Mouse (Mus musculus) midbrain, embryonic 12.5 days (tissue): Measurements from ENCODE around the gene Sfxn5. TPM values are rescaled to one million over a fixed set of nuclear protein-coding genes. Genes with fewer than 3 reads are reported as not detected.

Source experiments
- ATAC-seq: fragments of 200-750 bp; cut with Nextera tagmentation; 2 replicates; pipeline ENCODE4 v1.8.0; 2017; ENCODE audit warnings: low read depth, moderate TSS enrichment, moderate library complexity; ENCODE audit not compliant: low FRiP score
- H3K27ac ChIP-seq: fragments of 300-500 bp; sonication (generic); replicated peaks from 2 replicates; pipeline ENCODE4 v1.5.1; 2016; ENCODE audit warnings: mild to moderate bottlenecking
- H3K27me3 ChIP-seq: fragments of 300-500 bp; sonication (generic); 2 replicates; pipeline ENCODE4 v1.6.1; 2016; ENCODE audit warnings: mild to moderate bottlenecking
- H3K36me3 ChIP-seq: fragments of 300-500 bp; sonication (generic); 2 replicates; pipeline ENCODE4 v1.6.1; 2016
- H3K4me1 ChIP-seq: fragments of 300-500 bp; sonication (generic); 2 replicates; pipeline ENCODE4 v1.6.1; 2016
- H3K4me2 ChIP-seq: fragments of 300-500 bp; sonication (generic); replicated peaks from 2 replicates; pipeline ENCODE4 v1.6.1; 2016; ENCODE audit warnings: mild to moderate bottlenecking, moderate library complexity
- H3K4me3 ChIP-seq: fragments of 300-500 bp; sonication (generic); 2 replicates; pipeline ENCODE4 v1.5.1; 2016; ENCODE audit warnings: mild to moderate bottlenecking
- H3K9ac ChIP-seq: fragments of 300-500 bp; sonication (generic); replicated peaks from 2 replicates; pipeline ENCODE4 v1.6.1; 2016; ENCODE audit warnings: mild to moderate bottlenecking, moderate library complexity
- H3K9me3 ChIP-seq: fragments of 300-500 bp; sonication (generic); 2 replicates; pipeline ENCODE4 v1.6.1; 2016; ENCODE audit warnings: mild to moderate bottlenecking
- WGBS: fragments of 180-500 bp; shearing (Covaris S2); methylation state at CpG from one replicate; pipeline ENCODE4 v1.1.7; 2016; 5-methylcytosine and 5-hydroxymethylcytosine counted together
- polyA plus RNA-seq: library from polyadenylated mRNA; unstranded; fragments of >200 nt; fragmentation: Nextera tagmentation; extraction: Ambion mirVana; gene quantifications from 2 replicates; pipeline ENCODE4 v1.2.1, GENCODE M21; 2016

The Sfxn5 gene
- polyA plus RNA-seq, 1 experiment from 2014 or later: 8.2 TPM

DNA sequence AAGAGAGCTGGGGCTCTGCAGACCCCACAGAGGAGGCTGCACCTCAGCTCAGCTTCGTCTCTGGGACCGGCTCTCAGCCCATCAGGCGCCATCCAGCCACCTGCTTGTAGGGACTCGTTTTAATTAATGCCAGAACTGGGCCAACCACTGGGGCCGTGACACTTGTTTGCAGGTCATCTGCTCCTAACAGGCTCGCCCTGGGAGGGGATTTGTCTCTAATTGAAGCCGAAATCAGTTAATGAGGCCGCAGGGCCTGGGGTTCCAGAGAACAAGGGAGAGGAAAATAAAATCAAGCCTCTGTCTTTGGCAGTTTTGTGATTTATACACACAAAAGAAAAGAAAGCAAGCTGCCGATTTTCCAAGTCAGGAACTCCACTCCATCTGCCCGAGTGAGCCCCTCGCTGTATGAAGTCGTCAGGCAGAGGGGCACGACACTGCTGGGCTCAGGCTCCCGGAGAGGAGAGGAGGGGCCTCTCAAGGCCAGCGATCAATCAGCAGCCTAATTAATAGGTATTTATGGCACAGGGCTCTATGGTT, 68.2 kb downstream of the Sfxn5 start:
- H3K27ac ChIP-seq: 0 out of 2 replicates have a peak overlapping the region, but pooled peaks have one; percentile 2
- H3K27me3 ChIP-seq: peaks cover 50% of the 10 kb centered on the region
- H3K4me2 ChIP-seq: peak overlapping the region; percentile 27
- no peaks in the 10 kb centered on the region for H3K36me3 ChIP-seq
- H3K4me3 ChIP-seq: no peak overlapping the region
- 5% methylated on average over 15 of the region's 15 CpGs for WGBS
- ATAC-seq: peak; percentile 78; the same call in 1 of the 2 replicates
- 0 out of 2 replicates have a peak overlapping the region, but pooled peaks have one; percentile 2 for H3K9ac ChIP-seq
- H3K9me3 ChIP-seq: no peaks in the 10 kb centered on the region
- H3K4me1 ChIP-seq: peaks cover 32% of the 10 kb centered on the region

DNA sequence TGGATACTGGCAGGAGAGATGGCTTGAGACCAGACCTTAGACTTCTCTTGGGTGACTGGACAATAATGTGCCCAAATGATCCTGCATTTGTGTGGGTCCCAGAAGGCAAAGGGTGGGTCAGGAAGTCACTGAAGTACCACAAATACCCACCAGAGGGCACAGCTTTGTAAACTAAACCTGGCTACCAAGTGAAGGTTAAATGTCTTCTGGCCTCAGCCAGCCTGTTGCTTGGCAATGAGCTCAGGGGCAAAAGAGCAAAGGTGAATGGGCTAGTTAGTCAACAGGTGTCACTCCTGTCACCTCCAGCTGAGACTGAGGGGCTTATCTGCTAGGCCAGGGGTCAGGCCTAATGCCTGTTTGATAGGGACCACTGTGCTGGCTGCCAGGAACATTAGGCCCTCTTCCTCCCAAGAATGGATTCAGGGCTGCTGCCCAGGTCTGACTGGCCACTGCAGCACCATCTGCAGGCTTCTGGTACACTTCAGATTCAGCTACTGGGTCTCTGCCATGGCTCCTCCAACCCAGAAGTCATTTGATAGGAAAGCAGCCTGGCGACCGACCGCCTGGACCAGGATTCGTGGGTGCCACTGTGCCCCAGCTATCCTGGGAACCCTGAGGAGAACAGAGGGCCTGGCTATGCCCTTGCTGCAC, 70.2 kb downstream of the Sfxn5 start:
- no peaks in the 10 kb centered on the region for H3K9me3 ChIP-seq
- H3K4me1 ChIP-seq: peaks cover 36% of the 10 kb centered on the region
- H3K9ac ChIP-seq: no peak overlapping the region
- H3K4me3 ChIP-seq: no peak overlapping the region
- H3K27ac ChIP-seq: no peak overlapping the region
- no peaks in the 10 kb centered on the region for H3K36me3 ChIP-seq
- 96% methylated on average over 4 of the region's 4 CpGs for WGBS
- no peak for ATAC-seq
- peaks cover 43% of the 10 kb centered on the region for H3K27me3 ChIP-seq
- no peak overlapping the region for H3K4me2 ChIP-seq

DNA sequence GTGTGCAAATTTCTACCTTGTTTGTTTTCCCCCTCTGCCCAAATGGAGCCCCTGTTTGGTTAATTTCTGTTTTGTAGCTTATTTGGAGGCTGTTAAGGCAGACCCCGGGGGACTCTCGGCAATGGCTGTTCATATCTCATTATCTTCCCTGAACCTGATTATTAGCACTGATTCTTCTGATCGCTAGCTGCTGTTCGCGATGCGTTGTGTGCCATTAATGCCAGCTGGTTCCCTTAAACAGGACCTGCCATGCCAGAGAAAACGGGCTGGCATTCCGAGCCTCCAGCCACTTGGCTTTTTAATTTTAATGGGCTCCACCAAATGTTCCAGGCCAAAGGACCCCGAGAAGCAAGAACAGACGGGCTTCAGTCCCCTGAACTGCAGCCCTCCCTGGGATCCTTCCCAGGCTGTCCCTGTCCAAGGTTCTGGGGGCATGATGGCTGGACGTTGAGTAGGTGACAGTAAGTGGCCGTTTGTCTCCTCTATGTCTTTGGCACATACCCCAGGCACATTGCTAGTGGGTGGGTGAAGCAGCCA, 74.1 kb downstream of the Sfxn5 start:
- Histone ChIP-seq H3K4me2 (no peak overlapping the region), H3K9ac (no peak overlapping the region), H3K9me3 (no peaks in the 10 kb centered on the region), H3K36me3 (no peaks in the 10 kb centered on the region), H3K27ac (no peak overlapping the region), H3K4me3 (no peak overlapping the region), H3K4me1 (peaks cover 15% of the 10 kb centered on the region), H3K27me3 (peaks cover 13% of the 10 kb centered on the region)
- ATAC-seq: no peak
- WGBS: 69% methylated on average over 12 of the region's 12 CpGs

DNA sequence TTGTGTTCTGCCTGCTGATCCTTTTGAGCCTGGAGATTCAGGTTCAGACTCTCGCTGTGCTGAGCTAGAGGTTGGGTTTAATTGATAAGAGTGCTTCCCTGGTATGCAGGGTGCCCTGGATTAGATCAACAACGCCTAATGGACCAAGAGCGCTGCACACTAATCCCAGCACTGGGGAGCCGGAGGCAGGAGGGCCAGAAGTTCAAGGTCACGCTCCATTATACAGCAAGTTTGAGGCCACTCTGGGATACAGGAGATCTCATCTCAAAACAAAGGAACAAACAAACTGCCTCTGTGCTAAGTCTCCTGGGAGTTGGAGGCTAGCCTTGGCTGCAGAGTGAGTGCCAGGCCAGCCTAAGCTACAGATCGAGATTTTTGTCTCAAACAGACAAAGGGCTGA, 77.6 kb downstream of the Sfxn5 start:
- 56% methylated on average over 6 of the region's 6 CpGs for WGBS
- no peak overlapping the region for H3K27ac ChIP-seq

DNA sequence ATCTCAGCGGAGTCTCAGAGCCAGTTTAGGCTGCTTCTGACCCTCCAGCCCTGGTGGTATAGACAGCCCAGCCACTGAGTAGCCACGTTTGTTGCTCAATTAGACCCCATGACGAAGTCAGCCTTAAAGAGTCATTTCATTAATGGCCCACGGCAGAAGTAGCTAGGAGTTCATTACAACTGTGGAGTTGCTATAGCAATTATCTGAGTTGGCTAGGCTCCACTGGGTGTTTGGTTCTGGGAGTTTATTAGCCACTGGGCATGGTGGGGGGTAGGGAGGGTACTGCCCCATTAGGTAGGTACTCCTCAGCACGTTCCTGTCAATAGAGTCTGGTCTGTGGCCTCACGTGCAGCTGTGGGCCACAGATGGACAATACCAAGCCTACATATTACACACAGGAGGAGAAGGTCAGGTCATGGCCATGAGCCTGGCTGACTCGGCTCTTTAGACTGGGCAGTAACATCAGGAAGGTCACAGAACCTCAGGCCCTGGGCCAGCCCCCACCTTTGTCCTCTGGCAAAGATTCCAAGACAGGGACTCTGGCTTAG, 79.2 kb downstream of the Sfxn5 start:
- Histone ChIP-seq H3K27me3 (no peaks in the 10 kb centered on the region), H3K4me1 (peaks cover 17% of the 10 kb centered on the region), H3K4me3 (no peak overlapping the region), H3K9me3 (no peaks in the 10 kb centered on the region), H3K4me2 (no peak overlapping the region), H3K27ac (no peak overlapping the region), H3K36me3 (no peaks in the 10 kb centered on the region), H3K9ac (no peak overlapping the region)
- no peak for ATAC-seq
- 78% methylated on average over 7 of the region's 7 CpGs for WGBS

More for the DNA sequence above, 77.6 kb downstream of the Sfxn5 start:
- H3K9ac ChIP-seq: no peak overlapping the region
- H3K27me3 ChIP-seq: no peaks in the 10 kb centered on the region
- H3K4me2 ChIP-seq: no peak overlapping the region
- ATAC-seq: no peak
- H3K9me3 ChIP-seq: no peaks in the 10 kb centered on the region
- H3K4me3 ChIP-seq: no peak overlapping the region
- no peaks in the 10 kb centered on the region for H3K36me3 ChIP-seq
- H3K4me1 ChIP-seq: peaks cover 17% of the 10 kb centered on the region

DNA sequence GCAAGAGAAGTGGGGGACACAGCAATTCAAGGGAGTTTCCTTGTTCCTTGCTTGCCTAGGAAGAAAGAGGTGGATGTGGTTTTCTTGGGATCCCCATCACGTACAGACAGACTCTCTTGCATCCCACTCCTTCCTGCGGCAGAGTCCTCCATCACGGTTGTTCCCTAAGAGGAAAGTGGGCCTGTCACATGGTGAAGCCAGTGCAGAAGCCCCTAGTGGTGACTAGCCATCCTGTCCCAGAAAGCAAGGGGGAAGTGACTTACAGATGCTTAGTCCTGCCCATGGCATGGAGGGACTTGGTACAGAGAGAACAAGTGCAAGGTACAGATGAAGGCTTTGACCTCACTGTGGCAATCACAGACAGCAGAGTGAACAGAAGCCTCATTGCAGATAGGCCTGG, 79.9 kb downstream of the Sfxn5 start:
- Histone ChIP-seq H3K36me3 (no peaks in the 10 kb centered on the region), H3K27me3 (no peaks in the 10 kb centered on the region), H3K4me2 (no peak overlapping the region), H3K9me3 (no peaks in the 10 kb centered on the region), H3K4me1 (peaks cover 12% of the 10 kb centered on the region; the same call in 1 of the 2 replicates), H3K4me3 (no peak overlapping the region), H3K9ac (no peak overlapping the region), H3K27ac (no peak overlapping the region)
- ATAC-seq: no peak
- WGBS: 64% methylated on average over 3 of the region's 3 CpGs

DNA sequence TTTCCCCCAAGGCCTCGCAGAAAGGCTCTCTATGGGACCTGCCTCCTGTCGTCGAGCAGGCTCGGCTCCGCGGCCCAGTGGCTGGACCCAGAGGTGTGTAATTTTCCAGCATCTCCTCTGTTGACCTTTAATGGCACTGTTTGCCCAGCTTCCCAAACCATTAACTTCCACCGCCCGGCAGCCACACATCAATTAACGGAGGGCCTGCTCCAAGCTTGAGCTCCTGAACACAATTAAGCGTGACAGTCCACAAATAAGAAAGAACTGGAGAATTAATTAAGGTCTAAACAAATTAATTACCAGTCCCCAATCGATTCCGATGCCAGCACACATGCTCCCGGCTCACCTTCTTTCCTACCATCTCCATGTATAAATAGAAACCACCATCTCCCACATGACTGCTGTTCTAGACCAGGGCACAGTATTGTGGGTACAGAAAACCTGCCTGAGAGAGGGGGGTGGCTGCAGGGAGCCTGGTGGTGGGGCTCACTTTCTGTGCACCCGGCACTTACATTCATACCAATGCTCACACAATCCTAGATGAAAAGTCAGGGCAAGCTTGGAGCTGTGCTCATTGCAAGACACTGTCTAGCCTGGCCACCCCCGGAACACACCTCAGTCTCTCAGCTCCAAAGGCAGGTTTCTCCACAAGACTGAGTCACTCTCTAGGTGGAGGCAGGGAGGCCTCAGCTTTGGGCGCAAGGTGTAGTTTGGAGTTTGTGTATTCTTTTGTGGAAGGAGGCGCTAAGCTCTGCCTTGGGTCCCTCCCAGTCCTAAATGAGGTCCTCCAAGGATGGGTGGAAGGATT, 80.8 kb downstream of the Sfxn5 start:
- peak; percentile 49; the same call in 1 of the 2 replicates for ATAC-seq
- Histone ChIP-seq H3K36me3 (no peaks in the 10 kb centered on the region), H3K27ac (no peak overlapping the region), H3K9ac (no peak overlapping the region), H3K9me3 (no peaks in the 10 kb centered on the region), H3K4me1 (peaks cover 12% of the 10 kb centered on the region; the same call in 1 of the 2 replicates), H3K4me2 (no peak overlapping the region), H3K4me3 (no peak overlapping the region), H3K27me3 (no peaks in the 10 kb centered on the region)
- WGBS: 81% methylated on average over 17 of the region's 17 CpGs

DNA sequence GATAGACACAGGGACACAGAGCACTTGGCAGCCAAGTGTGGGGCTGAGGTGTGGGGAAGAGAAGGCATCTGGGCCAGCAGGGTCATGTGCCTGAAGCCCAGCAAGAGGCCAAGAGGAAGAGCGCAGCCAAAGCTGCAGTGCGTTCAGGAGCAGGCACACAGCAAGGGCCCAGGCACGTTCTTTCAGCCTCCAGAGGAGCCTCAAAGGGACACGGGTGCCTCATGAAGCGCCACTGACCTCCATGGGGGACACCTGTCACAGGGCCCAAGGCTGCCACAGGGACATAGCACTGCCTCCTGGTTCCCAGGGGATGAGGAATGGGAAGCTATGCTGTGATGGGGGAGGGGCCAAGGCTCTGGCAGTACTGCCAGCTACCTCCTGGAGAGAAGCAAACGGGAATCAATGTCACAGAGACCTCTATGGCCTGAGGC, 82.4 kb downstream of the Sfxn5 start:
- no peaks in the 10 kb centered on the region for H3K9me3 ChIP-seq
- H3K4me2 ChIP-seq: no peak overlapping the region
- no peak for ATAC-seq
- WGBS: 32% methylated on average over 6 of the region's 6 CpGs
- no peak overlapping the region for H3K27ac ChIP-seq
- peaks cover 12% of the 10 kb centered on the region; the same call in 1 of the 2 replicates for H3K4me1 ChIP-seq
- no peaks in the 10 kb centered on the region for H3K36me3 ChIP-seq
- H3K9ac ChIP-seq: no peak overlapping the region
- H3K27me3 ChIP-seq: no peaks in the 10 kb centered on the region
- no peak overlapping the region for H3K4me3 ChIP-seq

DNA sequence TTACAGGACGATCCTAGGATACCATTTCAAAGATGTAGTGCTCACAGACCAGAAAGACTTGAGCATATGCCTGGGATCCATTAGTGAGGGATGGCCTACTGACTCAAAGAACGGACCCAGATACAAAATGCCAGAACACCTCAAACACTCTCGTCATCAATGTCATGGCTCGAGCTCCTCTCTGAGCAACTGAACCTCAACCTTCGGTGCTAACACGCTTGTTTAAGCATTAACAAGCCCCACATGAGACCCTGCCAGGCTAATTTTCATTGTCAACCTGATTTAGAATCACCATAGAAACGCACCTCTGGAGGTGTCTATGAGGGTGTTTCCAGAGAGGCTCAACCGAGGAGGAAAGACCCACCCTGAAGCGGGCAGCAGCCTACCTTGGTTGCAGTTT, 83.4 kb downstream of the Sfxn5 start:
- no peak overlapping the region for H3K4me3 ChIP-seq
- ATAC-seq: no peak
- H3K4me2 ChIP-seq: no peak overlapping the region
- 74% methylated on average over 9 of the region's 9 CpGs for WGBS
- no peaks in the 10 kb centered on the region for H3K36me3 ChIP-seq
- H3K9me3 ChIP-seq: no peaks in the 10 kb centered on the region
- no peaks in the 10 kb centered on the region for H3K27me3 ChIP-seq
- H3K4me1 ChIP-seq: peaks cover 12% of the 10 kb centered on the region; the same call in 1 of the 2 replicates
- H3K27ac ChIP-seq: no peak overlapping the region
- H3K9ac ChIP-seq: no peak overlapping the region

DNA sequence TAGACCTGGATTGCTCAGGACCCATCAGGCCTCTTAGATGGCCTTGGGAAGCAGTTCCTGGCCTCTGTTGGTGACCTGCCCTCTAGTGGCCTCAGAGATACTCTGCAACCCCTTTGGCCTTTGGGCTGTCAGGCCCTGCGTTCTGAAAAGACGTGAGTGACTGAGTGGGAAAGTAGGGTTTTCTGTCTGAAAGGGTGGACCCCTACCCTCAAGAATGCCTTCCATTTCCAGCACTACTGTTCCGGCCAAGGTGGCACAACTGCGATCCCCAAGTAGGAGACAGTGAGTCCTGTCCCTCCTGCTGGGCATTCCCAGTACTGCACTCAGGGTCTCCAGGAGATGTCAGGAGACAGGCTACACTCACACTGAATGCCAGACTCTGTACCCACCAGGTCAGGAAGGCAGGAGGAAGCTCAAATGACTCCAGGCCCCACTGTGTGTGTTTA, 94.2 kb downstream of the Sfxn5 start:
- H3K27me3 ChIP-seq: no peaks in the 10 kb centered on the region
- H3K9ac ChIP-seq: no peak overlapping the region
- peak; percentile 38; the same call in 1 of the 2 replicates for ATAC-seq
- H3K9me3 ChIP-seq: no peaks in the 10 kb centered on the region
- H3K4me2 ChIP-seq: 0 out of 2 replicates have a peak overlapping the region, but pooled peaks have one; percentile 13
- no peak overlapping the region for H3K27ac ChIP-seq
- peaks cover 31% of the 10 kb centered on the region for H3K4me1 ChIP-seq
- H3K4me3 ChIP-seq: no peak overlapping the region
- no peaks in the 10 kb centered on the region for H3K36me3 ChIP-seq
- WGBS: 11% methylated on average over 4 of the region's 4 CpGs

DNA sequence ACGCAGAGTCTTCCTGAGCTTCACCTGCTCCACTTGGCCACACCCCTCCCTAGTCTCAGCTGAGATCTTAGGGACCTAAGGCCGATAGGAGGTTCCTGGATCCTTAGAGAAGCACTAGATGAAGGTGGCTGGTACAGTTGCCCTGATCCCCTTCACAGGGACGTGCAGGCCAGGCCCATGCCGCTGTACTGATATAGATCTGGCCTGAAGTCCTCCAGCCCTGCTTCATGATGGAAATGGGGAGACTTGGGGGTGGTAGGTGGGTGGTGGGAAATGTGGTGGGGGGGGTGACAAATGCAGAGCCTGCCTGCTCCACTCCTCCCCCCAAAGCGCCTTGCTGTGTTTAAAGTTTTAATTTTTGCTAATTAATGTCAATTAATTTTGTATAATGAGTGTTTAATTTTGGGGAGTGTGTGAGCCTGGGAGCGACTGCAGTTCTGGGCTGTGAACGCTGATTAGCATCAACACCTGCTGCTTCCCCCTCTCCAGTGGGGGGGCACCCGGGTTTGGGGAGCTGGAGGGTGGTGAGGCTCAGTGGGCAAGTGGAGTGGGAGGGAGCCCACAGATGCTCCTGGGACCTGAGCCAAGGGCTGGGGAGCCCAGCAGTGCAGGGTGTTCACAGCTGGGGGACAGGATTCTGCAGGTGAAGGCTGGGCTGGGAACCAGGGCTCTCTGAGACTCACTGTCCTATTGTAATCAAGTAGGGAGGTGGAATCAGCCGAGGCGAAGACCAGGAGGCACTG, 95.5 kb downstream of the Sfxn5 start:
- ATAC-seq: 0 out of 2 replicates have a peak, but pooled peaks have one; percentile 19
- no peaks in the 10 kb centered on the region for H3K36me3 ChIP-seq
- no peaks in the 10 kb centered on the region for H3K9me3 ChIP-seq
- 54% methylated on average over 10 of the region's 10 CpGs for WGBS
- H3K4me3 ChIP-seq: no peak overlapping the region
- H3K4me2 ChIP-seq: no peak overlapping the region
- H3K27me3 ChIP-seq: no peaks in the 10 kb centered on the region; the same call in 1 of the 2 replicates
- H3K9ac ChIP-seq: no peak overlapping the region
- H3K4me1 ChIP-seq: peaks cover 35% of the 10 kb centered on the region
- H3K27ac ChIP-seq: no peak overlapping the region
